Mouse (Mus musculus) ES-E14 (cell line): ENCODE data around the gene Ephb1. TPM values are rescaled to one million over a fixed set of nuclear protein-coding genes. Genes with fewer than 3 reads are reported as not detected.

Experiments
- DNase-seq: peaks from one replicate; pipeline ENCODE4 v3.0.0-alpha.2; 2013; ENCODE audit warnings: low read depth, low spot score
- H3K27ac ChIP-seq: 2 replicates; pipeline ENCODE4 v1.5.1; 2012; ENCODE audit warnings: low read depth, mild to moderate bottlenecking, low read length, moderate library complexity, mixed read lengths; ENCODE audit not compliant: poor library complexity, insufficient read depth, severe bottlenecking
- H3K36me3 ChIP-seq: 2 replicates; pipeline ENCODE4 v1.6.1; 2012; ENCODE audit warnings: mild to moderate bottlenecking, low read length, moderate library complexity, mixed read lengths; ENCODE audit not compliant: control insufficient read depth, poor library complexity, insufficient read depth, severe bottlenecking
- H3K4me1 ChIP-seq, 2 experiments: fragments of 150-350 bp in 1 of 2; sonication (generic) in 1 of 2; 2 replicates each; pipeline ENCODE4 v1.6.1; 2012; ENCODE audit warnings: low read length in 2 of 2, mild to moderate bottlenecking in 1 of 2, mixed read lengths in 1 of 2; ENCODE audit not compliant: control insufficient read depth in 2 of 2, insufficient read depth in 2 of 2, poor library complexity in 1 of 2
- H3K4me3 ChIP-seq, 2 experiments: fragments of 150-350 bp in 1 of 2; sonication (generic) in 1 of 2; 2 replicates each; pipeline ENCODE4 v1.5.1; 2012; ENCODE audit warnings: low read length in 2 of 2, low read depth in 1 of 2, mild to moderate bottlenecking in 1 of 2, mixed read lengths in 1 of 2; ENCODE audit not compliant: insufficient read depth in 1 of 2, poor library complexity in 1 of 2, severe bottlenecking in 1 of 2
- H3K9ac ChIP-seq: 2 replicates; pipeline ENCODE4 v1.6.1; 2012; ENCODE audit warnings: low read depth, mild to moderate bottlenecking, low read length, mixed read lengths; ENCODE audit not compliant: poor library complexity, insufficient read depth, severe bottlenecking
- H3K9me3 ChIP-seq: fragments of 150-350 bp; sonication (generic); 2 replicates; pipeline ENCODE4 v1.6.1; 2012; ENCODE audit warnings: low read depth, mild to moderate bottlenecking, low read length; ENCODE audit not compliant: control insufficient read depth, insufficient read depth
- CHD2 ChIP-seq: IDR thresholded peaks from 2 replicates; pipeline ENCODE4 v1.6.1; 2014; ENCODE audit warnings: mild to moderate bottlenecking, low read depth, low read length, inconsistent platforms
- HCFC1 ChIP-seq: IDR thresholded peaks from 2 replicates; pipeline ENCODE4 v1.6.1; 2012; ENCODE audit warnings: low read length, inconsistent platforms, borderline replicate concordance; ENCODE audit not compliant: insufficient read depth
- MAFK ChIP-seq: IDR thresholded peaks from 2 replicates; pipeline ENCODE4 v1.6.1; 2014; ENCODE audit warnings: mild to moderate bottlenecking, low read depth, low read length, inconsistent platforms; ENCODE audit not compliant: insufficient read depth
- ZC3H11A ChIP-seq: IDR thresholded peaks from 2 replicates; pipeline ENCODE4 v1.6.1; 2012; ENCODE audit warnings: low read depth, mild to moderate bottlenecking, inconsistent platforms, low read length, borderline replicate concordance
- ZNF384 ChIP-seq: IDR thresholded peaks from 2 replicates; pipeline ENCODE4 v1.6.1; 2012; ENCODE audit warnings: low read depth, low read length, inconsistent platforms
- in situ Hi-C, 2 experiments: fragments of 600-800 bp; cut with MboI; formaldehyde crosslinking; loops; one replicate each; pipeline ENCODE4 v1.15.1; 2025; ENCODE audit warnings: low sequenced_read_pairs in 2 of 2, inconsistent platforms in 1 of 2; ENCODE audit not compliant: unreplicated experiment in 2 of 2
- total RNA-seq: library from RNA; depleted of rRNA; stranded (reverse); fragments of 300-350 nt; gene quantifications from 2 replicates; pipeline ENCODE4 v1.2.3, GENCODE M21; 2012

Ephb1 gene
- total RNA-seq, 1 experiment = 0.27 TPM

DNA sequence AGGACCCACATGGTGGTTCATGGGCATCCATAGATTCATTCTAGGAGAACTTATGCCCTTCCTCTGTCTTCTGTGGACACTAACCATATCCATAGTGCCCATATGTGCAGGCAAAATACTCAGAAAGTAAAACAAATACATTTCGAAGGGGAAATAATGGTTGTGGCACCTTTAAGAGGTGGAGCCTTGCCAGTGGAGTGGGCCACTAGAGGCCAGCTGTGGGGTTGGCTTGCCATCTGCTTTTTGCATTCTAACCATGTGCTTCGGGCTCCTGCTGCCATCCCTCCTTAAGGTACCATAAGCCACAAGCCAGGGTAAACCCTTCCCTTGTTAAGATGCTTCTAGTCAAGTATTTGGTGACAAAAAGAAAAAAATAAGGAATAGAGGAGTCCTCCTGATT is 373.3 kb downstream of the Ephb1 start:
- Histone ChIP-seq H3K36me3 (no peaks in the 10 kb centered on the region), H3K4me3 (no peak overlapping the region), H3K9ac (no peak overlapping the region), H3K4me1 (no peaks in the 10 kb centered on the region), H3K27ac (no peak overlapping the region), H3K9me3 (no peaks in the 10 kb centered on the region)
- in situ Hi-C loops = no loop called here
- TF ChIP-seq MAFK (no peak), ZC3H11A (no peak), CHD2 (no peak), ZNF384 (no peak), HCFC1 (no peak)
- no peak for DNase-seq

DNA sequence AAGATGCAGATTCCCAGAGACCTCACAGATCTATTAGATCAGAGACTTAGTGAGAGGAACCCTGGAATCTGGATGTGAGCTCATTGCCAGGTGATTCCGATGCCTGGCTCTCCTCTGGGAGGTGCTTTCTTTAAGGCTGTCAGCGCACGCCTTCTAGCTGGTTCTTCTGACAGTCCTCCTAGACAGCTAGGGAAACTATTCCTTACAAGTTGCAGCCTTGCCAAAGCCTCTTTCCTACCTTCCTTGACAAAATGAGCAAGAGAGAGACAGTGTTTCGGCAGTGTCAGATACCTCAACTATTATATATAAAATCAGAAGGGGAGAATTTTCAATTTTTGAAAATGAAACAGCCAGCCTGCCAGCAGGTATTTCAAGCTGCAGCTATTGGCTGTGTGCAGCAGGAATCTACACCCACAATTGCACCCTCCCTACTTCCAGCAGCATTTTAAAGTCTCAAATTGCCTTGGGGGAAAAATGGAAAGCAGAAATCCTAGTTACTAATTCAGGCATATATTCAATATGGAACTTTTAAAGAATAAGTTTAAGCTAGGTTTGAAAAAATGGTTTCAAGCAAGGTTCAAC is 377.5 kb downstream of the Ephb1 start:
- Histone ChIP-seq H3K27ac (no peak overlapping the region), H3K9me3 (no peaks in the 10 kb centered on the region), H3K4me3 (no peak overlapping the region), H3K4me1 (no peaks in the 10 kb centered on the region), H3K9ac (no peak overlapping the region), H3K36me3 (no peaks in the 10 kb centered on the region)
- no peak for DNase-seq
- in situ Hi-C loops = no loop called here
- TF ChIP-seq HCFC1 (no peak), ZNF384 (no peak), ZC3H11A (no peak), CHD2 (no peak), MAFK (no peak)

DNA sequence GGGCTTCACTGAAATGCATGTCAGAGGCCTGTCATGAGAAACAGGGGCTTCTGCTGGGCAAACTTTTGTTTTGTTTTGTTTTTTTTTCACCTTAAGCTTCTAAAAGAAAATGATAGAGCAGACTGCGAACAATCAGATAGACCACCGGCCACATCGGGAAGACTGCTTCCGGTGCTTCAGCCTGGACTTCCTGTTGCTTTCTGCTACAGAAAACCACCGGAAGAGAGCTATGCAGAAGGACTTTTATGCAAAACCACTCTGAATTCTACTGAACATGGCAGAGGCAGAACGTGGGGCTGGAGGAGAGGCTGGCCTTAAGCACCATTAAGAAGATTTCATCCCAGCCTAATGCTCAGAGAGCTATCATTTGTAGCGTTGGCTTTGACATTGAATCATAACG is 382.2 kb downstream of the Ephb1 start:
- in situ Hi-C loops = no loop called here
- no peak for TF ChIP-seq ZC3H11A
- no peak for TF ChIP-seq MAFK
- no peak for TF ChIP-seq HCFC1
- no peak for TF ChIP-seq CHD2
- no peak for TF ChIP-seq ZNF384
- Histone ChIP-seq H3K4me1 (no peaks in the 10 kb centered on the region), H3K9ac (no peak overlapping the region), H3K4me3 (no peak overlapping the region), H3K27ac (no peak overlapping the region), H3K36me3 (no peaks in the 10 kb centered on the region), H3K9me3 (no peaks in the 10 kb centered on the region)
- DNase-seq = no peak

DNA sequence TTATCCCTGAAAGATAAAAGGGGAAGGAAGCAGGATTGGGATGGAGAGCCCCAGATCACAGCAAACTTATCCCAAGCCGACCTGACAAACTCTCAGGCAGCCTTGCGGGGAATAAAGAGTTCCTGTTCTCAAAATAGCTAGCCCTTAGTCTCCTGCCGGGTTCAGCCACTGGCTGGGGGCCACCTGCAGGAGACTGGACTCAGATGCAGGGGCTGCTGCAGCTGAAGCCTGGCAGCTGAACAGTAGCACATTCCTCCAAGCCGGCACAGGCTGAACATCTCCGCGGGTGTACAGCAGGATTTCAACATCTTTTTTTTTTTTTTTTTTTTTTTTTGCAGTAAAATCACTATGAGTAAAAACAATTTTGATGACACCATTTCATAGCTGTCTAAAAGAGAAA is 382.7 kb downstream of the Ephb1 start:
- H3K9me3 ChIP-seq = no peaks in the 10 kb centered on the region
- no peak for DNase-seq
- H3K4me3 ChIP-seq = no peak overlapping the region
- H3K9ac ChIP-seq = no peak overlapping the region
- no peak for TF ChIP-seq CHD2
- TF ChIP-seq ZNF384 = no peak
- TF ChIP-seq MAFK = no peak
- TF ChIP-seq ZC3H11A = no peak
- TF ChIP-seq HCFC1 = no peak
- in situ Hi-C loops = no loop called here
- H3K4me1 ChIP-seq = no peaks in the 10 kb centered on the region
- H3K27ac ChIP-seq = no peak overlapping the region
- no peaks in the 10 kb centered on the region for H3K36me3 ChIP-seq

DNA sequence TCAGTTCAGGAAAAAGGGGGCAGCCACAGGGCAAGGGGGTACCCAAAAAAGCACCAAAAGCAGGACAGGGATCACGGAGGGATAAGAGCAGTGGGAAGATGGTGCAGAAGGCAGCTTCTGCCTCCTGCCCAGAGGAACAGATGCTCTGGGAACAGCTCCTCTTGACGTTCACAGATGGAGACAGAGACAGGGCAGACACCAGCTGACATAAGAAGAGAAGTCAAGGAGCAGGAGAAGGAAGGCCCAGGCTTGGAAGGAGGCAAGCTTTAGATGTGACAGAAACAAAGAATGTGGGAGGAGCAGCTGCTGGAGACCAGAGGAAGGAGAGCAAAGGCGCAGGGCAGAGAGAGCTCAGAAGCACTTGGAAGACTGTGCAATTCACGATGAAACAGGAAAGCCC is 398.3 kb downstream of the Ephb1 start:
- in situ Hi-C loops = no loop called here
- no peak overlapping the region for H3K4me3 ChIP-seq
- H3K4me1 ChIP-seq = no peaks in the 10 kb centered on the region
- no peaks in the 10 kb centered on the region for H3K9me3 ChIP-seq
- no peak for TF ChIP-seq HCFC1
- no peak for TF ChIP-seq MAFK
- TF ChIP-seq CHD2 = no peak
- TF ChIP-seq ZNF384 = no peak
- no peak for TF ChIP-seq ZC3H11A
- H3K9ac ChIP-seq = no peak overlapping the region
- no peak overlapping the region for H3K27ac ChIP-seq
- DNase-seq = no peak
- H3K36me3 ChIP-seq = no peaks in the 10 kb centered on the region
